Mouse (Mus musculus): ENCODE data around the gene Ahsa1.

GRCm38 (mm10) chr12:87267682-87268081 lies 1.4 kb downstream of the Ahsa1 start:
- TF ChIP-seq CTCF (IDR thresholded peaks at IDR 0.05; ENCODE audit: control insufficient read depth, insufficient read depth, insufficient replicate concordance, low read depth, low read length) = no peak
- TF ChIP-seq POLR2A (IDR thresholded peaks at IDR 0.05; ENCODE audit: control insufficient read depth, low read depth, low read length) = no peak
